Mouse (Mus musculus) embryo, embryonic 9.5 days (tissue): ENCODE measurements around the gene Syne1.

Experiments
- DNase-seq: peaks from one replicate; pipeline ENCODE4 v3.0.0-alpha.2; 2017; ENCODE audit errors: extremely low spot score

Syne1 gene

GRCm38 (mm10) chr10:5203837-5204236 is 347.4 kb downstream of the Syne1 start:
- no peak for DNase-seq

GRCm38 (mm10) chr10:5197356-5197755 is 353.9 kb downstream of the Syne1 start:
- DNase-seq = no peak

GRCm38 (mm10) chr10:5196267-5196666 is 355.0 kb downstream of the Syne1 start:
- DNase-seq = no peak

DNA sequence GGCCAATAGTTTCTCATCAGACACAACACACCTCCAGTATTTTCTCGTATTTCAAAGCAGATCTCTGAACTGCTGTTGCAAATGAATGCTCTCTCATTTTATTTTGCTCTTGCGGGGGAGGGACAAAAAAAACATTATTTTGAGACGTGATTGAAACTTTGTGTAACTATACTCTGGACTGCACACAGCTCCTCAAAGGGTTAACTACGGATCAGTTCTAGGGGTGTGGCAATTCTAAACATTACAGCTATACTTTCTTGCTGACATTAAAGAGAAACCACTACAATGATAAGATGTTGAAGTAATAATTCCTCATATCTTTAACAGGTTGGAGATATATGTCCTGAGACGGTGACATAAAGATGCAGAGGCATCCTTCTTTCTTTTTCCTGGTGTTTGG is 356.0 kb downstream of the Syne1 start:
- no peak for DNase-seq

- DNase-seq = peak; percentile 77
Measured at GRCm38 (mm10) chr10:5194671-5195234, 356.5 kb downstream of the Syne1 start.

DNA sequence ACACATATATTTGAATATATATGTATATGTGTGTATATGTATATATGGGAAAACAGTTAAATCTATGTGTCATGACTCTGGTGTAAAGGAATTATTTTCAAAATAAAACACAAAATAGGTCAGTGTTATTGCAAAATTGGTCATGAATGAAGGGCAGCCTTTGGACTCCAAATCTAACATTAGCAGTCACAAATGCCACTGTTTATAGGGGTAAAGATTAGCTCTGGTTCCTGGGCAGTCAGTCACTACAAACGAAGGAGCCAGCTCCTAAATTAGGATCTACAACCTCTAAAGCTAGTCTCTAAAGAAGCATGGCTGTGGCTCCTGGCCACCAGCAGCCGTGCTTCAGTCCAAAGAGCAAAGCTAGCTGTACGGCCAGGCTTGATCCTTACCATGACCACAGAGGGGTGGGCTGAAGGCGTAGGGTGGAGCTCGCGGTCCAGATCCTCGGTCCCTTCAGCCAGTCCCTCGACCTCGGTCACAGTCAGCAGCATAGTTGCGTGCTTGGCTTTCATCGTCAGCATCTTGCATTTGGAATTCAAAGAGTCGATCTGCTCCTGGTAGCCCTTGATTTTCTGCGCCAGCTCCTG is 357.1 kb downstream of the Syne1 start:
- DNase-seq = no peak

- no peak for DNase-seq
Measured at GRCm38 (mm10) chr10:5192861-5193490, 358.3 kb downstream of the Syne1 start.

GRCm38 (mm10) chr10:5190756-5191155 is 360.5 kb downstream of the Syne1 start:
- no peak for DNase-seq

DNA sequence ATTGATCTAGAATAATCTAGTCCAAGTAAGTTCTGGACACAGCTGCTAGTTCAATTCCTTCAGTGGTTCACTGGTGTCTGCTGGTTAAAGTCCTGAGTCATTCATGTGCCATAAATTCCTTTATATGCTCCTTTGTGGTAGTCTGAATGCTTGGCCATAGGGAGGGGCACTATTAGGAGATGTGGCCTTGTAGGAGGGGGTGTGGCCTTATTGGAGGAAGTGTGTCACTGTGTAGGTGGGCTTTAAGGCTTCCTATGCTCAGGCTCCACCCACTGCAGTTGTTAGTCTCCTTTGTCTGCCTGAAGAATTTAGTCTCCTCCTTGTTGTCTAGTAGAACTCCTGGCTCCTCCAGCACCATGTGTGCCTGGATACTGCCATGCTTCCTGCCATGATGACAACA is 362.4 kb downstream of the Syne1 start:
- no peak for DNase-seq

- DNase-seq = no peak
Measured at GRCm38 (mm10) chr10:5185156-5186083, 365.9 kb downstream of the Syne1 start.

- DNase-seq = no peak
Measured at GRCm38 (mm10) chr10:5181771-5182176, 369.5 kb downstream of the Syne1 start.

GRCm38 (mm10) chr10:5179891-5180290 is 371.4 kb downstream of the Syne1 start:
- no peak for DNase-seq

GRCm38 (mm10) chr10:5177446-5178015 is 373.8 kb downstream of the Syne1 start:
- no peak for DNase-seq

DNA sequence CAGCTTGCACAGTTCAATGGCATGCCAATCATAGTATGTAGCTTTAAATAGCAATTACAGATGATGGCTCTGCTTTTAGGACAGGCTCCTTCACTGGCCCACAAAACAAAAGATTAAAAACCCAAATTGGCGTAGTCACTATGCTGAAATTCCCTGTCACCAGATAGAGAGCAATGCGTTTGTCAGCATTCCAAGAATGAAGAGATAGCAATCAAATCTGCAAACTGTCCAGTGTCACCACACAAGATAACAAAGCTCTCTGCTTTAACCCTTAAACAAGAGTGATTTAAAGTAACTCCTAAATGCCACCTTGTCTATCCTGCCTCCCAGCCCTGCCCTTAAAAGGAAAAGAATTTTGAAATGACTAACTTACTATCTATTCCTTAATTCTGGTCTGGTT is 374.9 kb downstream of the Syne1 start:
- no peak for DNase-seq

DNA sequence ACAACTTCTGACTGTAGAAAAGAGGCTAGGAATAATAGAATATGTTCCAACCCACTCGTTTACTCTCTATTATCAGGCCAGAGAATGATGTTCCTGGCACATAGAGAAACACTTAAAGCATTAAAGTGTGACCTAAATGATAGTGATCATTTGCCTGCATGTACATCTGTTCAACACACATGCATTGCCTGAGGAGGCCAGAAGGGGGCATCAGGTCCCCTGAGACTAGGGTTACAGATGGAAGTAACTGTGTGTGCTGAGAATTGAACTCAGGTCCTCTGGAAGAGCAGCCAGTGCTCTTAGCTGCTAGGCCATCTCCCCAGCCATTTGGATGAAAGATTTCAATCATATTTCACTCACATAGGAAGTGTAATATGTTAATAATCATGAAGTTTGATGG is 380.9 kb downstream of the Syne1 start:
- no peak for DNase-seq

DNA sequence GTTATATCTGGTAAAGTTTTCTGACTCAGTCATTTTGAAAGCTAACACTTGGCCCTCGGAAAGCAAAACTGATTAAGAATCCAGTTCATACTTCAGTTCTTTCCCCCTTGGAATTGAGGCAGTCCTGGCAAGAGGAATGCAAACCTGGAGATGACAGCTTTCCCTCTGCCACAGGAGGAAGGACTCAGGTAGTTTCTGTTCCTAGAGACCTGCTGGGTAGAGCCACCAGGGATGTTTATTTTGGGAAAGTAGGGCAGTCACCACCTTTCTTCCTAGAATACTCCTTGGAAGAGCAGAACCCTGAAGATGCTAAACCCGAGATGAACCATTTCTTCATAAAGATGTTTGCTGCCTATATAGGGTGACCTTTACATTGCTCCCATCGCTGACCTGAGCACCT is 383.8 kb downstream of the Syne1 start:
- DNase-seq = no peak

GRCm38 (mm10) chr10:5165439-5165838 is 385.8 kb downstream of the Syne1 start:
- DNase-seq = no peak

GRCm38 (mm10) chr10:5163770-5164169 is 387.5 kb downstream of the Syne1 start:
- DNase-seq = no peak

GRCm38 (mm10) chr10:5163286-5163685 is 388.0 kb downstream of the Syne1 start:
- DNase-seq = no peak

GRCm38 (mm10) chr10:5161394-5161872 is 389.8 kb downstream of the Syne1 start:
- DNase-seq = peak; percentile 72

DNA sequence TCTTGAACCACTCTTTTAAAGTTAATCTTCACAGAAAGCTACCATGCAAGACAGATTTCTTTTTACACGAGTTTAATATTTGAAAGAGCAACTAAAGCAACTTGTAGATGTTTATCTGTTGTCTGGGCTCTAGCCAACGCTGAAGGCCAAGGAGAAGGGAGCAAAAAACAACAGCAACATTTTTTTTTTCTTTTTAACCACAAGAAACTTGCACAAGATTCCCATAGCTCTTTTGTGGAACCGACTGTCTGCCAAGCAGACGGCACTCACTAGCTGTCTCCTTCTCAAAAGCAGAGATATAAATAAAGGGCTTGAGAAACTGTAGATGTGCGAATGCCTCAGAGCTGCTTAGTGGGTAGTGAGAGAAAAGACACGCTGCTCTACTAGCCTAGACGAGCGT is 391.6 kb downstream of the Syne1 start:
- no peak for DNase-seq

DNA sequence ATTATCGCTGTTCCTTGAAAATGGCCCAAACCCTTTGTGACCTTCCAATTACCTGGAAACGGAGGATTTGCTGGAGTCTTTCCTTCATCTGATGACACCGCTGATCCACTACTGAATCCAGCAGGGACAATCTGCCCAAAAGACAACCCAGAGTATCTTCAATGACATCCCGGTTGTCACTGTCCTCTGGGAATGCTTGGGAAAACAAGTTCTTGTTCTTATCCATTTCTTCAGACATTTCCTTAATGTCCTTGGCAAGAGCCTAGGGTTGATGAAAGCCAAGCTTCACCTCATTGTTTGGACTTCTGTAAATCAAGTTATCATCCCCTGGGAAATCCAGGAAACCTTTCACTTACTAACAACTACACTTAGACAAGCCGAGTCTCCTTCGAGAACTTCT is 398.2 kb downstream of the Syne1 start:
- no peak for DNase-seq
